Mouse (Mus musculus) E14TG2a.4 (cell line): ENCODE results near the gene B4galt7.
"Not testable (repeated sequence)": the region's sequence is repeated elsewhere in the genome, so short reads cannot be mapped to it uniquely, and the experiment has no call there.

ENCODE experiments used
- H3K27me3 ChIP-seq: 2 replicates; pipeline ENCODE4 v1.6.1; 2014; ENCODE audit warnings: low read length, control low read depth; ENCODE audit not compliant: insufficient read depth
- H3K36me3 ChIP-seq: 2 replicates; pipeline ENCODE4 v1.6.1; 2014; ENCODE audit warnings: low read length, control low read depth; ENCODE audit not compliant: insufficient read depth
- H3K4me1 ChIP-seq: replicated peaks from 2 replicates; pipeline ENCODE4 v1.6.1; 2014; ENCODE audit warnings: low read depth, low read length, control low read depth
- H3K4me3 ChIP-seq: replicated peaks from 2 replicates; pipeline ENCODE4 v1.5.1; 2014; ENCODE audit warnings: mild to moderate bottlenecking, low read length
- H3K9me3 ChIP-seq: 2 replicates; pipeline ENCODE4 v1.6.1; 2014; ENCODE audit warnings: low read length, control low read depth
- CTCF ChIP-seq: conservative IDR thresholded peaks from 2 replicates; pipeline ENCODE4 v1.5.1; 2014; ENCODE audit warnings: low read length
- NANOG ChIP-seq: IDR thresholded peaks from 2 replicates; pipeline ENCODE4 v1.6.1; 2014; ENCODE audit warnings: borderline replicate concordance, low read length, mixed read lengths
- POU5F1 ChIP-seq: IDR thresholded peaks from 2 replicates; pipeline ENCODE4 v1.6.1; 2014; ENCODE audit warnings: low read length, borderline replicate concordance

B4galt7 gene

DNA sequence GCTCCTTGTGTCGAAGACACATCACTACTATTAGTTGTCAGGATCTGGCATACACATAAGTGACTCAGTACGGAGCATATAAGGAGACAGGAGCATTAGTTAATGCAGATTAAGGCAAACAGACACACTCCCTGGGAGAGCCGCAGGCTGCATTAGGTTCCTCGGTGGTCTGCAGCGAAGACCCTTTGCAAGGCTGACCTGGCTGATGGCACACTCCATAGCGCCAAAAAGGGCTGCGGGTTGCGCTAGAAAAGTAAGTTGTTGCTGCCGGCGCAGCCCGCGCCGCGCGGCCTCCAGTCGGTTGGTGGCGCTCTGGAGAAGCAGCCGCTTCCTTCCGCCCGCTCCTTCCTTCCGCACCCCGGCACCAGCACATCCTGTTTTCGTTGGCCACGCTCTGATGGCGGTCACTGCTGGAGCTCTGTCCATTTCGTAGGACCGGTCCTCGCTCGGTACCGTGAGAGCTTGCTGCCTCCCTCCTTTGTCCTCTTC, 35.0 kb downstream of the B4galt7 start, which contains the start of gene Ddx46:
TSS of gene Ddx46 (plus strand) at position 389 of the 489 bp plus-strand sequence.
- TF ChIP-seq NANOG (no peak), CTCF (no peak; the same call in 1 of the 2 replicates), POU5F1 (no peak)
- Histone ChIP-seq H3K4me1 (peaks cover 44% of the 10 kb centered on the region), H3K9me3 (no peaks in the 10 kb centered on the region), H3K27me3 (no peaks in the 10 kb centered on the region), H3K4me3 (peak within 1 kb of the TSS; percentile 100), H3K36me3 (peaks cover 65% of the 10 kb centered on the region)

DNA sequence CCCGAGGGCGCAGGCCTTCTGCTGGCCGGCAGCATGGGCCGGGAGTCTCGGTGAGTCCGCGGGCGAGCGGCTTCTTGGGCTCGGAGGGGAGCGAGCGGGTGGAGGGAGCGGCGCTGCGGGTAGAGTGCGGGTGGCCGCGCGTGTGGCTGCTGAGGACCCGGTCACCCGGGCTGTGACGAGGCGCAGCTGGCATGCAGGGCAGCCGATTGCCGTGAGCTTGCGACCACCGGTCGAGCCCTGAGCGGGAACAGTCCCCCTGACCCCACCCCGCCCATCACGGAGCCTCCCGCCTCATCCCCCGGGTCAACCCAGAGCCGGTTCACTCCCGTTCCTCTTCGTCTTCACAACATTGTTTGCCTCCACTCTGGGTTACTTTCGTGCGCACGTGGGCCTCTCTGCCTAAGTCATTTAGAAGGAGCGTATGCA, 35.5 kb downstream of the B4galt7 start:
- peaks cover 65% of the 10 kb centered on the region for H3K36me3 ChIP-seq
- TF ChIP-seq NANOG (no peak), CTCF (no peak), POU5F1 (no peak)
- no peaks in the 10 kb centered on the region for H3K9me3 ChIP-seq
- H3K4me3 ChIP-seq = peak overlapping the region; percentile 100
- peaks cover 49% of the 10 kb centered on the region for H3K4me1 ChIP-seq
- no peaks in the 10 kb centered on the region for H3K27me3 ChIP-seq

DNA sequence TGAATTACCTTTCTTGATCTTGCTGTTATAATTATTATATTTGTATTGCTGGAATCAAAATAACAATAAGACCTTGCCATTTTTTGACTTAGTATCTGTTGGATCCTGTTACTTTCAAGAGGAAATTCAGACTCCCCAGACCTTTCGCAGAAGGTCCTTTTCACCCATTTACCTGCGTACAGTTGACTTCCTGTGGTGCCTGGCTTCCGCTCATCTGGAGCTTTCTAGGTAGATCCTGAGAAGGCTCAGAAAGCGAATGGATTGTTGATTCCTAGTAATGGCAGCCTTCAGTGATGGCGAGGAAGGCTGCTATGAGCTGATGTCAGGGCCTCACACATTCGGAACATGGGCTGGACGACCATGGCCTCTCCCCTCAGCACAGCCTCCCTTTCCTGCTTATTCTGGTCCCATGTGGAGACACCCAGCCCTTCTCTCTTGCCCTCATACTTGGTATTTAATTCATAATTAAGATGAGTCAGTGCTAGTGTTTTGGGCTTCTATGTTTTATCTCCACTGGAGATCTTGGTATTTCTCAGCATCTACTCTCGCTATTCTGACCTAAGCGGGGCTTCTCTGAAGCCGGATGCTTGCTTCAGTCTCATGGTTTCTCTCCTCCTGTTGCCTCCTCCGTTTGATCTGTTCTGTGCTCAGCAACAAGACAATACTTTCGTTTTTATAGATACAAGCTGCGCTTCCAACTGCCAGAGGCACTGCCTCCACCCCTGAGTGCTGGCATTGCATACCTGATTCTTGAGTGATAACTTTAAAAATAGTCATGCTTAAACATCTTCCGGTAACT, 36.7 kb downstream of the B4galt7 start:
- H3K36me3 ChIP-seq = peaks cover 66% of the 10 kb centered on the region

GRCm38 (mm10) chr13:55640480-55640879, 40.8 kb downstream of the B4galt7 start:
- Histone ChIP-seq H3K36me3 (peaks cover 81% of the 10 kb centered on the region), H3K4me1 (peaks cover 58% of the 10 kb centered on the region)
- not testable (repeated sequence) for H3K27me3 ChIP-seq, H3K4me3 ChIP-seq, H3K9me3 ChIP-seq
- peak; percentile 95 for TF ChIP-seq CTCF

More for the DNA sequence above, 36.7 kb downstream of the B4galt7 start:
- Histone ChIP-seq H3K4me3 (peak overlapping the region; percentile 100; the same call in 1 of the 2 replicates), H3K4me1 (peaks cover 57% of the 10 kb centered on the region), H3K27me3 (no peaks in the 10 kb centered on the region), H3K9me3 (no peaks in the 10 kb centered on the region)
- TF ChIP-seq NANOG (no peak), CTCF (no peak), POU5F1 (no peak)

GRCm38 (mm10) chr13:55644525-55644924, 44.8 kb downstream of the B4galt7 start:
- TF ChIP-seq NANOG (no peak), CTCF (peak; percentile 36)
- no peaks in the 10 kb centered on the region for H3K27me3 ChIP-seq

DNA sequence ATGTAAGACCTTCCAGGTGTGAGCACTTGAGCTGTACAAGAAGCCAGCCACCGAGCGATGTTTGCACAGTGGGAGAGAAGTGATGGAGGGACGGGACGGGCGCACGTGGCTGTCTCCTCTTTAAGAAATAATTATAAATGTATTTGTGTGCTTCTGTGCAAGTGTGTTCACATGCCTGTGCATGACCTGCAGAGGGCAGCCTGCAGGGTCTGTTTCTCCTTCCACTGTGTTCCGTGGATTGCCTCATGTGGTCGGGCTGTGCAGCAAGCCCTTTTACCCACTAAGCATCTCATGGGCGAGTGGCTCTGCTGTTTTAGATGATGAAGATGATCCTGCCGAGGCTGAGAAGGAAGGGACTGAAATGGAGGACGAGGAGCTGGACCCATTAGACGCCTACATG, 50.4 kb downstream of the B4galt7 start:
- no peak for TF ChIP-seq NANOG
- TF ChIP-seq CTCF = 0 out of 2 replicates have a peak, but pooled peaks have one; percentile 9
- TF ChIP-seq POU5F1 = no peak
- Histone ChIP-seq H3K36me3 (peaks cover 99% of the 10 kb centered on the region), H3K4me3 (no peak overlapping the region), H3K9me3 (no peaks in the 10 kb centered on the region), H3K4me1 (peaks cover 11% of the 10 kb centered on the region; the same call in 1 of the 2 replicates), H3K27me3 (no peaks in the 10 kb centered on the region)

More at GRCm38 (mm10) chr13:55644525-55644924, 44.8 kb downstream of the B4galt7 start:
- H3K9me3 ChIP-seq = no peaks in the 10 kb centered on the region
- H3K36me3 ChIP-seq = peaks cover 91% of the 10 kb centered on the region
- H3K4me1 ChIP-seq = peaks cover 36% of the 10 kb centered on the region
- H3K4me3 ChIP-seq = no peak overlapping the region

DNA sequence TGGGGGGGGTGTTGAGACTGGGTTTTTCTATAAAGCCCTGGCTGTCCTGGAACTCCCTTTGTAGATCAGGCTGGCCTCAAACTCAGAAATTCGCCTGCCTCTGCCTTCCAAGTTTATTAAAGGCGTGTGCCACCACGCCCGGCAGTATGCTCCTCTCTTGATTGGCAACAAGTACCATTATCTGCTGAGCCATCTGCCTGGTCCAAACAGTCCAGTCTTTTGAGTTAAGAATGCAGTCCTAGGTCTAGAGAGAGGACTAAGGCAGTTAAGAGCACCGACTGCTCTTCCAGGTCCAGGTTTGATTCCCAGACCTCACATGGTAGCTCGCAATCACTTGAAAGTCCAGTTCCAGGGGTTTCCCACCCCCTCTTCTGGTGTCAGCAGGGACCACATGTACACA, 51.3 kb downstream of the B4galt7 start:
- no peak for TF ChIP-seq CTCF
- TF ChIP-seq NANOG = no peak
- TF ChIP-seq POU5F1 = no peak
- H3K36me3 ChIP-seq = peaks cover 99% of the 10 kb centered on the region
- peaks cover 11% of the 10 kb centered on the region; the same call in 1 of the 2 replicates for H3K4me1 ChIP-seq
- H3K4me3 ChIP-seq = no peak overlapping the region
- H3K27me3 ChIP-seq = no peaks in the 10 kb centered on the region
- no peaks in the 10 kb centered on the region for H3K9me3 ChIP-seq
